Mouse (Mus musculus): ENCODE results near the gene Gm8082. TPM values are rescaled to one million over a fixed set of nuclear protein-coding genes. Genes with fewer than 3 reads are reported as not detected.
"Not testable (repeated sequence)": the region's sequence is repeated elsewhere in the genome, so short reads cannot be mapped to it uniquely, and the experiment has no call there.

Gene Gm8082
- not detected in 2 replicates for polyA plus RNA-seq (2015; fragmentation: Nextera tagmentation; extraction: Ambion mirVana)

DNA sequence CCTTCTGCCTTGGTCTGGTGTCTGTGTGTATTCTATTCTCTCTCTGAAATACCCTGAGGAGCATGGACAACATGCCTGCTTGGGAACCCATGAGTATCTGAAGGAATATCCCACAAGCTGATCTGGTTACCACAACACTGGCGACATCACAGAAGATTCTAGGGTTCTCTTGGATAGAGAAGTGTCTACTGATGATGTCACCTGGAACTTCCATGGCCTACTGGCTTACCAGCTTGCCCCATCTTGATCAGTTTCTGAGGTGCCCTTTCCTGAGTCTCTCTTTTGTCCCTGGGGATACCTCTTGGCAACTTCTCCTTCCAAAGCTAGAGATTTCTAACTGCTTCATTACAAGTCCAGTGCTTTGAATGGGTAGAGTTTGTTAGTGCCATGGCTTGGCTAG is at the start of gene Gm8082:
Gm8082 (minus strand) TSS at position 101 of the 400 bp plus-strand sequence.
- H3K9ac ChIP-seq; H3K27ac ChIP-seq; H3K27me3 ChIP-seq; H3K9me3 ChIP-seq; ATAC-seq (ENCODE audit: insufficient number of reproducible peaks, insufficient read depth, low FRiP score, low TSS enrichment, low read depth); H3K4me2 ChIP-seq; H3K4me1 ChIP-seq; H3K4me3 ChIP-seq; H3K36me3 ChIP-seq: not testable (repeated sequence)
- 57% methylated on average over 1 of the region's 1 CpGs for WGBS

GRCm38 (mm10) chr14:43015528-43015927 is 22.1 kb upstream of the Gm8082 start, which contains the start of gene Gm10376:
TSS of gene Gm10376 (minus strand) at chr14:43015628.
- ATAC-seq (ENCODE audit: insufficient number of reproducible peaks, insufficient read depth, low FRiP score, low TSS enrichment, low read depth); H3K9ac ChIP-seq; H3K4me1 ChIP-seq; H3K4me3 ChIP-seq; H3K36me3 ChIP-seq; H3K27me3 ChIP-seq; H3K9me3 ChIP-seq; H3K4me2 ChIP-seq; H3K27ac ChIP-seq: not testable (repeated sequence)

Other genes starting within 250 kb of the Gm8082 start
- gene Gm3015, start 224.8 kb downstream of the Gm8082 start, polyA plus RNA-seq (2015; fragmentation: Nextera tagmentation; extraction: Ambion mirVana): not detected in 2 replicates
- gene Gm10377, start 195.6 kb downstream of the Gm8082 start, polyA plus RNA-seq (2015; fragmentation: Nextera tagmentation; extraction: Ambion mirVana): not detected in 2 replicates
- not detected in 2 replicates for gene Gm21977, start 140.1 kb downstream of the Gm8082 start, polyA plus RNA-seq (2015; fragmentation: Nextera tagmentation; extraction: Ambion mirVana)
- gene Gm10376, start 22.0 kb upstream of the Gm8082 start, polyA plus RNA-seq (2015; fragmentation: Nextera tagmentation; extraction: Ambion mirVana): not detected in 2 replicates
- not detected in 2 replicates for gene Gm8094, start 83.0 kb upstream of the Gm8082 start, polyA plus RNA-seq (2015; fragmentation: Nextera tagmentation; extraction: Ambion mirVana)
- not detected in 2 replicates for gene Gm8104, start 107.0 kb upstream of the Gm8082 start, polyA plus RNA-seq (2015; fragmentation: Nextera tagmentation; extraction: Ambion mirVana)
- not detected in 2 replicates for gene Gm7233, start 186.2 kb upstream of the Gm8082 start, polyA plus RNA-seq (2015; fragmentation: Nextera tagmentation; extraction: Ambion mirVana)
- not detected in 2 replicates for gene Gm8122, start 241.7 kb upstream of the Gm8082 start, polyA plus RNA-seq (2015; fragmentation: Nextera tagmentation; extraction: Ambion mirVana)